Mouse (Mus musculus) thymus, adult 2 months (tissue): ENCODE results near the gene Sorcs1. TPM values are rescaled to one million over a fixed set of nuclear protein-coding genes. Genes with fewer than 3 reads are reported as not detected.

Source experiments
- DNase-seq: peaks from one replicate; pipeline ENCODE4 v3.0.0; 2021
- H3K27ac ChIP-seq: fragments of 200-500 bp; 2 replicates; pipeline ENCODE4 v1.5.1; 2012; ENCODE audit warnings: low read length, control low read depth; ENCODE audit not compliant: control insufficient read depth, insufficient read depth
- H3K27me3 ChIP-seq: fragments of 200-500 bp; 2 replicates; pipeline ENCODE4 v1.6.1; 2012; ENCODE audit warnings: mild to moderate bottlenecking, low read length, moderate library complexity, mixed read lengths; ENCODE audit not compliant: control insufficient read depth, insufficient read depth
- H3K36me3 ChIP-seq: fragments of 200-500 bp; 2 replicates; pipeline ENCODE4 v1.6.1; 2012; ENCODE audit warnings: mild to moderate bottlenecking, low read length, moderate library complexity; ENCODE audit not compliant: control insufficient read depth, insufficient read depth
- H3K4me1 ChIP-seq: fragments of 200-500 bp; replicated peaks from 2 replicates; pipeline ENCODE4 v1.6.1; 2012; ENCODE audit warnings: low read length; ENCODE audit not compliant: control insufficient read depth, insufficient read depth
- H3K4me3 ChIP-seq: fragments of 200-500 bp; 2 replicates; pipeline ENCODE4 v1.5.1; 2012; ENCODE audit warnings: mild to moderate bottlenecking, low read length, control low read depth, moderate library complexity; ENCODE audit not compliant: control insufficient read depth, insufficient read depth
- CTCF ChIP-seq: fragments of 200-500 bp; IDR thresholded peaks from 2 replicates; pipeline ENCODE4 v1.5.1; 2012; ENCODE audit warnings: mild to moderate bottlenecking, control low read depth, low read length, moderate library complexity, borderline replicate concordance; ENCODE audit not compliant: control insufficient read depth, poor library complexity, insufficient read depth; ENCODE audit errors: extremely low read depth
- POLR2A ChIP-seq: fragments of 200-500 bp; IDR thresholded peaks from 2 replicates; pipeline ENCODE4 v1.6.1; 2012; ENCODE audit warnings: mild to moderate bottlenecking, low read length, control low read depth, moderate library complexity; ENCODE audit not compliant: control insufficient read depth, poor library complexity, insufficient read depth; ENCODE audit errors: extremely low read depth
- WGBS: fragments of 180-500 bp; shearing (Covaris S2); methylation state at CpG from one replicate; pipeline ENCODE4 v1.1.7; 2018; 5-methylcytosine and 5-hydroxymethylcytosine counted together
- polyA plus RNA-seq: library from polyadenylated mRNA; depleted of rRNA; stranded (reverse); fragments of >200 nt; gene quantifications from 2 replicates; pipeline ENCODE4 v1.2.3, GENCODE M21; 2012

Gene Sorcs1
- polyA plus RNA-seq, 1 experiment, result 0.23 TPM

DNA sequence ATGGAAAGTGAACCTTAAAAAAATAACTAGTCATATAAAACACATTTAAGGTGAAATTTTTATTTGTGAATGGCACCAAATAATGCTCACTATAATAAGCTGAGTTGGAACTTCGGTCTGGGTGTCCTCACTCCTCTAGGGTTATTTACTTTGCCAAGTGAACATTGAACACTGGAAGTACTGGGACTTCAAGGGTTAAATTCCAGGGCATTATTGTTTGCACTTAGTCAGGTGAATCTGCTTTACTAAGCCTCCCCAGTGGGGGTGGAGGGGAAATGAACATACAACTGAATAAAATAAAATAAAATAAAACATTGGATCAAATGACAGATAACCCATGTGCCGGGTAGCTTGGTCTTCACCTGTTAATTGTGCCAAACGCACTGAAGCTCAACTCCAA lies 347.3 kb downstream of the Sorcs1 start:
- 93% methylated on average over 3 of the region's 3 CpGs for WGBS
- TF ChIP-seq CTCF, result no peak
- no peak for TF ChIP-seq POLR2A
- Histone ChIP-seq H3K27me3 (no peaks in the 10 kb centered on the region), H3K36me3 (no peaks in the 10 kb centered on the region), H3K27ac (no peak overlapping the region), H3K4me1 (no peaks in the 10 kb centered on the region), H3K4me3 (no peak overlapping the region)
- no peak for DNase-seq

DNA sequence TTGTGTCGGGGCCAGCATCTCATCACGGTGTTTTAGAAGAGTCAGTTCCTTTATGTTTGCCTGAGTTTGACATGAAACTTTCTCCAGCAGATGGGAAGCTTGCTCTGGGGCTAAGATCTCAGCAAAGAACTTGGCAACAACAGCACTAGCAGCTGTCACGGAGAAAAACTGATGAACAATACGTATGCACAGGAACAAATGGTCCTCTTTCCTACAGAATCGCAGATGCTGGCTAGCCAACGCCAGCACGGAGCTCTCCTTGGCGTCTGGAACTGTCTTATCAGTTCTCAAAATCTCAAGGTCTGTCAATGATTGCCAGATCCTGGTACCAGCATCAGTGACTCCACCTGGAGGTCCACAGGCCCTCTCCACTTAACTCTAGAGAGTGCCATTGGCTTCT lies 350.6 kb downstream of the Sorcs1 start:
- Histone ChIP-seq H3K27me3 (no peaks in the 10 kb centered on the region), H3K36me3 (no peaks in the 10 kb centered on the region), H3K27ac (no peak overlapping the region), H3K4me1 (no peaks in the 10 kb centered on the region), H3K4me3 (no peak overlapping the region)
- DNase-seq, result no peak
- WGBS, result 85% methylated on average over 8 of the region's 8 CpGs
- TF ChIP-seq POLR2A, result no peak
- TF ChIP-seq CTCF, result no peak

DNA sequence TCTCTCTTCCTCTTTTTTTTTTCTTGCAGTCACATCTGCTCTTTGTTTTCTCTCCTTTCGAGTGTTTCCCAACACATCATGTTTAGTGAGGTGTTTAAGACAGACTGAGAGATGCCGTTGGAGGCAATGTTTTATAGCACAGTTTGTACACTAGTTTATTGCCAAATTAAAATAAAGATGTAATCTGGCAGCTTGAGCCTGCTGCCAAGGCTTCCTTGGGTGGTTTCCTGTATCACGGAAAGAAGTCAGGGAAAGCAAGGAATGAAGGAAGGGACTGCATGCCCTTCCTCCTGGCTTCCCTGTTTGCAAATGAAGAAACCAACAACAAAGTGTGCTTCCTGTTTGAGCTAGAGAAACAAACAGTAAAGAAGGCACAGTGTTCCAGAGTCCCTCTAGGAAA lies 352.3 kb downstream of the Sorcs1 start:
- DNase-seq, result no peak
- no peaks in the 10 kb centered on the region for H3K4me1 ChIP-seq
- H3K27ac ChIP-seq, result no peak overlapping the region
- no peaks in the 10 kb centered on the region for H3K36me3 ChIP-seq
- WGBS, result 63% methylated on average over 3 of the region's 3 CpGs
- H3K4me3 ChIP-seq, result no peak overlapping the region
- TF ChIP-seq CTCF, result no peak
- TF ChIP-seq POLR2A, result no peak
- no peaks in the 10 kb centered on the region for H3K27me3 ChIP-seq

DNA sequence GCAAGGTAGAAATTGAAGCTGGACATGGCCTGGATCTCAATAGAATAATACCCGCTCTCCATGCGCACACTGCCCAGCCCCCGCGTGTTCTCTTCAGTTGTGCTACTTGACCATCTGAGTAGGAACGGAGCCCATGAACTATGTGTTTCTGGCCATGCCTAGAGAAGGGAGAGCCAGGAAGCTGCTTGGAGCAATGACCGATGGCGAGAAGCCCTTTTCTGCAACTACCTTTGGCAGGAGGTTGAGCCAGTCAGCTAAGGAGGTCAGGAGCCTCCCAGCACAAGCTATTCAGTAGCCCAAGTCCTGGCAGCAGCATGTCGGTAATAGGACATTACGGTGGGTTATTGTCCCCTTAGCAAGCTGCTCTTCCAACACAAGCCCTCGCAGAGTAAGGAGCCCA lies 352.8 kb downstream of the Sorcs1 start:
- 93% methylated on average over 10 of the region's 10 CpGs for WGBS
- Histone ChIP-seq H3K36me3 (no peaks in the 10 kb centered on the region), H3K27me3 (no peaks in the 10 kb centered on the region), H3K4me1 (no peaks in the 10 kb centered on the region), H3K27ac (no peak overlapping the region), H3K4me3 (no peak overlapping the region)
- DNase-seq, result no peak
- no peak for TF ChIP-seq POLR2A
- no peak for TF ChIP-seq CTCF

DNA sequence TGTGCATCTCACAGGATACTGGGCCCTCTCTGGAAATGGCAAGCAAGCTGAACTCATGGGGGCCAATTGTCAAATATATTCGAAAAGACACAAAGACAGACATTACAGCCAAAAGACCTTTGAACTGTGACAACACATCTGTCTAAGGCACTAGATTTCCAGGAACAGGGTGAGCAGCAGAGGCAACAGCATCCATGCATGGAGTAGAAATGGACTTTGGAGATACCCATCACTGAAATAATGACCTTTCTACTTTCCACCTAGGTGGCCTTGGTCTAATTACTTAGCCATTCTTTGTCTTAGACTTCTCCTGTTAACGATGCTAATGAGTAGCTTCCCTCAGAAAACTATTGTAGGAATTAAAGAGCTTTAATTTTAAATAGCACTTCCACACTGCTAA lies 371.4 kb downstream of the Sorcs1 start:
- DNase-seq, result no peak
- 80% methylated on average over 2 of the region's 2 CpGs for WGBS
- Histone ChIP-seq H3K4me1 (no peaks in the 10 kb centered on the region), H3K36me3 (no peaks in the 10 kb centered on the region), H3K4me3 (no peak overlapping the region), H3K27me3 (no peaks in the 10 kb centered on the region), H3K27ac (no peak overlapping the region)
- TF ChIP-seq CTCF, result no peak
- TF ChIP-seq POLR2A, result no peak

DNA sequence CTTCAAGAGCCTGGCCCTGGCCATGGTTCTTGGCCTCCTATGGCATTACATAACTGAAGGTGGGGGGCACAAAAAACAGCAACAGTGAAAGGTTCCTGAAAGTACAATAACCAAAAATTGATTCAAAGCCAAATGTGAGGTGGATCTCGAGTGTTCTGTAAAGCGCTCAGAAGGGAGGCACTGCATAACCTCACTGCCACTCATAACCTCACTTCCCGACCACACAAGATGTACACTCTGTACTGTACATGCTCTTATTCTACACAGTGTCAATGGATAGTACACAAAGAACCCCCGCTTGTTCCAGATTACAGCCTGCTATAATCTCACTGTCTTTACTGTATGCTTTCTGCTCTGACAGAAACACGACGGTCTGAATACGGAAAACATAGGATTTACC lies 384.2 kb downstream of the Sorcs1 start:
- no peak for TF ChIP-seq POLR2A
- TF ChIP-seq CTCF, result no peak
- WGBS, result 86% methylated on average over 7 of the region's 7 CpGs
- no peak for DNase-seq

DNA sequence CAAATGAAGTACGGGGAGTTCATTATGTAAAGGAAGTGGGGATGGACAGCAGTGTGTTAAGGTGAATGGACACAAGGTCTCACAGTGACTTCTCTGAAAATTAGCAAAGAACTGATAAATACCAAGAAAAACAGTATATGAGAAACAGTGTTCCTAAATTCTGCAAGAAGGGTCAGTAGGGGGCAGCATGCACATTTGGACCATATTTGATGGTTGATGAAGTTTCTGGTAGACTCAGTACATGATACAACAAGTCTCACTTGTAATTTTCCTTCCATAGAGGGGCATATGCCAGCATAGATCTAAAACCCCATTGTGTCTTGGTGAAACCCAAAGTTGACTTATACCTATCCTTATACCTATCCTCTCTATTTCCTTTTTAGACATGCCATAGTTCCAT lies 414.0 kb downstream of the Sorcs1 start:
- Histone ChIP-seq H3K36me3 (no peaks in the 10 kb centered on the region), H3K27ac (no peak overlapping the region), H3K27me3 (no peaks in the 10 kb centered on the region), H3K4me1 (no peaks in the 10 kb centered on the region), H3K4me3 (no peak overlapping the region)
- TF ChIP-seq POLR2A (no peak), CTCF (no peak)
- WGBS, result 59% methylated on average over 1 of the region's 1 CpGs
- no peak for DNase-seq

More for the DNA sequence above, 384.2 kb downstream of the Sorcs1 start:
- no peak overlapping the region for H3K4me3 ChIP-seq
- H3K27me3 ChIP-seq, result no peaks in the 10 kb centered on the region
- no peak overlapping the region for H3K27ac ChIP-seq
- no peaks in the 10 kb centered on the region for H3K36me3 ChIP-seq
- no peaks in the 10 kb centered on the region for H3K4me1 ChIP-seq
